In the genomic region with DNA sequence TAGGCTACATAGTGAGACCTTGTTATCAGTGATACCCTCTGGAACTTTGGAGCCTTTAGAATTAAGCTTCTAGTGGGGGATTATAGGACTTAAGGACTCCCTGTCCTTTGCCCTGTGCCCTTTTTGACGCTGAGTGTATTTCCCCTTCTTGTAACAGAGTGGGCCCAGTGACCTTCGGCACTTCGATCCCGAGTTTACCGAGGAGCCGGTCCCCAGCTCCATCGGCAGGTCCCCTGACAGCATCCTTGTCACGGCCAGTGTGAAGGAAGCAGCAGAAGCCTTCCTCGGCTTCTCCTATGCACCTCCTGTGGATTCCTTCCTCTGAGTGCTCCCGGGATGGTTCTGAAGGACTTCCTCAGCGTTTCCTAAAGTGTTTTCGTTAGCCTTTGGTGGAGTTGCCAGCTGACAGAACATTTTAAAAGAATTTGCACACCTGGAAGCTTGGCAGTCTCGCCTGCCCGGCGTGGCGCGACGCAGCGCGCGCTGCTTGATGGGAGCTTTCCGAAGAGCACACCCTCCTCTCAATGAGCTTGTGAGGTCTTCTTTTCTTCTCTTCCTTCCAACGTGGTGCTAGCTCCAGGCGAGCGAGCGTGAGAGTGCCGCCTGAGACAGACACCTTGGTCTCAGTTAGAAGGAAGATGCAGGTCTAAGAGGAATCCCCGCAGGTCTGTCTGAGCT, we compare ENCODE assay signal across 8 mouse cellular contexts.
DNase-seq lines count a peak whose midpoint lies in the region; ATAC-seq lines count a peak whose summit lies in the region.

No protein-coding gene starts in this region.

- peak overlapping the region; percentile 5 for H3K4me2 ChIP-seq in hindbrain, embryonic 16.5 days (ENCODE audit: low read length)
- peak overlapping the region; percentile 18 for H3K4me2 ChIP-seq in midbrain, embryonic 14.5 days (ENCODE audit: low read length)
- no peak overlapping the region for H3K4me2 ChIP-seq in forebrain, embryonic 12.5 days

- WGBS in hindbrain, embryonic 16.5 days: 86% methylated on average over 28 of the region's 28 CpGs
- 82% methylated on average over 28 of the region's 28 CpGs for WGBS in midbrain, embryonic 14.5 days
- 84% methylated on average over 28 of the region's 28 CpGs for WGBS in forebrain, embryonic 12.5 days

- H3K4me3 ChIP-seq in hindbrain, embryonic 16.5 days (ENCODE audit: low read length): peak overlapping the region; percentile 1; the same call in 1 of the 2 replicates
- no peak overlapping the region for H3K4me3 ChIP-seq in midbrain, embryonic 14.5 days (replicated peaks; ENCODE audit: low read depth, low read length)
- no peak overlapping the region for H3K4me3 ChIP-seq in forebrain, embryonic 12.5 days (replicated peaks)

- ATAC-seq in hindbrain, embryonic 16.5 days: no peak
- ATAC-seq in midbrain, embryonic 14.5 days (ENCODE audit: low FRiP score, low TSS enrichment): no peak
- ATAC-seq in forebrain, embryonic 12.5 days (ENCODE audit: low FRiP score): no peak

- no peaks in the 10 kb centered on the region for H3K9me3 ChIP-seq in hindbrain, embryonic 16.5 days (ENCODE audit: control insufficient read depth, low read length)
- no peaks in the 10 kb centered on the region for H3K9me3 ChIP-seq in midbrain, embryonic 14.5 days (ENCODE audit: control insufficient read depth, low read length)
- no peaks in the 10 kb centered on the region for H3K9me3 ChIP-seq in forebrain, embryonic 12.5 days

- no peak overlapping the region for H3K27ac ChIP-seq in hindbrain, embryonic 16.5 days (ENCODE audit: low read depth, low read length)
- no peak overlapping the region for H3K27ac ChIP-seq in midbrain, embryonic 14.5 days (replicated peaks; ENCODE audit: low read depth, low read length)
- no peak overlapping the region for H3K27ac ChIP-seq in forebrain, embryonic 12.5 days

- peaks cover 10% of the 10 kb centered on the region; the same call in 1 of the 2 replicates for H3K36me3 ChIP-seq in hindbrain, embryonic 16.5 days (ENCODE audit: control insufficient read depth, insufficient read depth, low read length)
- H3K36me3 ChIP-seq in midbrain, embryonic 14.5 days (ENCODE audit: control insufficient read depth, insufficient read depth, low read length): peaks cover 32% of the 10 kb centered on the region
- peaks cover 7% of the 10 kb centered on the region; the same call in 1 of the 2 replicates for H3K36me3 ChIP-seq in forebrain, embryonic 12.5 days (replicated peaks)

- intact Hi-C loops in left cerebral cortex, postnatal 25 days (cut with DNase I): no loop called here
- intact Hi-C loops in left cerebral cortex, postnatal 14 days (cut with DNase I): loop anchor here (10.0 kb wide), 1 partner anchor 204 kb away; no protein-coding TSS in a partner anchor

- DNase-seq in left cerebral cortex, postnatal 25 days (ENCODE audit: low spot score in 2 of 2): peak; percentile 22 to 26
- DNase-seq in left cerebral cortex, postnatal 14 days (ENCODE audit: low spot score in 2 of 2): no peak
- DNase-seq in brain, adult 2 months (ENCODE audit: low read depth, low spot score): peak; percentile 46
- no peak for DNase-seq in midbrain, embryonic 14.5 days
- DNase-seq in spleen, adult 12 weeks (ENCODE audit: low spot score): no peak
- DNase-seq in testis, postnatal 14 days (ENCODE audit: low spot score): no peak

- peaks cover 2% of the 10 kb centered on the region for H3K4me1 ChIP-seq in hindbrain, embryonic 16.5 days (ENCODE audit: control insufficient read depth, insufficient read depth, low read depth, low read length)
- H3K4me1 ChIP-seq in midbrain, embryonic 14.5 days (ENCODE audit: control insufficient read depth, insufficient read depth, low read length): no peaks in the 10 kb centered on the region
- no peaks in the 10 kb centered on the region for H3K4me1 ChIP-seq in forebrain, embryonic 12.5 days

- no peaks in the 10 kb centered on the region for H3K27me3 ChIP-seq in hindbrain, embryonic 16.5 days (replicated peaks; ENCODE audit: control insufficient read depth, insufficient read depth, low read length)
- H3K27me3 ChIP-seq in midbrain, embryonic 14.5 days (ENCODE audit: control insufficient read depth, insufficient read depth, low read length): no peaks in the 10 kb centered on the region
- peaks cover 6% of the 10 kb centered on the region; the same call in 1 of the 2 replicates for H3K27me3 ChIP-seq in forebrain, embryonic 12.5 days

- no peak overlapping the region for H3K9ac ChIP-seq in hindbrain, embryonic 16.5 days (ENCODE audit: low read depth, low read length)
- peak overlapping the region; percentile 12; the same call in 1 of the 2 replicates for H3K9ac ChIP-seq in midbrain, embryonic 14.5 days (replicated peaks; ENCODE audit: low read length)
- no peak overlapping the region for H3K9ac ChIP-seq in forebrain, embryonic 12.5 days

Comparison
In these comparisons a context has a peak if more than half of its experiments do, and no peak if none do; other contexts are left out.
1. DNase-seq: peak in left cerebral cortex, postnatal 25 days (2 of 2) and brain, adult 2 months (single experiment); none in left cerebral cortex, postnatal 14 days (0 of 2), midbrain, embryonic 14.5 days (single experiment), spleen, adult 12 weeks (single experiment) and testis, postnatal 14 days (single experiment).